ENCODE assay signal across 25 mouse cellular contexts in the genomic region with DNA sequence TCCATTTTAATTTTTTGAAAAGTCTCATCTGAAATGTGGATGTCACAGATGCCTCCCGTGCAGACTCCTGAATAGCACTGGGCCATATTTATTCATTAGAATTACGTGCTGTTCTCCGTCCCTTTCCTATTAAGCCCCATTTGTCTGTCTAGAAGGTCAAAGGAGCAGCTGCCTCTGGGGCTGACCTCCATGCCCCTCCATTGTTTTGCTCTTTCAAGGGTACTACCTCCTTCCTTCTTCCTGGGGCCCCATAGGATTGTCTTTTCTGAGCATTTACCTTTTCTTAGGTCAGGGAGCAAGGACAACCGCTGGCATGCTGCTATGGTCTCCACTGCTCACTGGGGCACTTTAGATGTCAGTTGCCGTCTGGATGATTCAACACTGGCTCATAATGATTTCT.
A peak's percentile ranks its signal among the peaks of the same experiment; 100 is the strongest.
DNase-seq lines count a peak whose midpoint lies in the region; ATAC-seq lines count a peak whose summit lies in the region.
"Had no signal": no experiment of that assay in that cellular context is flagged by ENCODE, and none has a peak within 500 bp of the region (broad histone marks: within the 10 kb centered on the region; RNA-seq: fewer than 3 reads in every experiment).

No protein-coding gene starts in this region.

- peaks cover 3% of the 10 kb centered on the region; the same call in 1 of the 2 replicates for H3K4me1 ChIP-seq in hindbrain, embryonic 11.5 days (replicated peaks; ENCODE audit: control insufficient read depth, insufficient read depth, low read length)
- H3K4me1 ChIP-seq in hindbrain, embryonic 14.5 days (replicated peaks; ENCODE audit: control insufficient read depth, insufficient read depth, low read length) = peaks cover 7% of the 10 kb centered on the region; the same call in 1 of the 2 replicates
- H3K4me1 ChIP-seq: embryonic facial prominence, embryonic 12.5 days; embryonic facial prominence, embryonic 15.5 days; forebrain, embryonic 15.5 days; heart, embryonic 10.5 days; heart, embryonic 13.5 days; hindbrain, embryonic 15.5 days; intestine, embryonic 15.5 days had no signal

- DNase-seq in hindbrain, embryonic 11.5 days (ENCODE audit: low spot score) = peak; percentile 18
- no peak for DNase-seq in hindbrain, embryonic 14.5 days (ENCODE audit: low spot score)
- DNase-seq in embryo, embryonic 10 days (ENCODE audit: low spot score) = peak; percentile 56
- DNase-seq in embryo, embryonic 10.5 days (ENCODE audit: low spot score) = peak; percentile 63
- DNase-seq in mesoderm, embryonic 11.5 days (ENCODE audit: low read depth, low spot score) = peak; percentile 34
- no peak for DNase-seq in layer of hippocampus, adult 9-10 months (ENCODE audit: low spot score)
- DNase-seq in heart, postnatal 14 days = no peak
- DNase-seq: adrenal gland, adult 8-10 months; adrenal gland, postnatal 25 days; cerebellum, adult 18-20 months; cerebellum, adult 9-10 months; cerebellum, postnatal 14 days; gastrocnemius, postnatal 10 days; gastrocnemius, postnatal 36 days; heart, adult 2 months; kidney, adult 11 months had no signal

- no peaks in the 10 kb centered on the region for H3K27me3 ChIP-seq in hindbrain, embryonic 11.5 days (ENCODE audit: control insufficient read depth, insufficient read depth, low read length)
- H3K27me3 ChIP-seq in hindbrain, embryonic 14.5 days (ENCODE audit: control insufficient read depth, insufficient read depth, low read length) = no peaks in the 10 kb centered on the region
- H3K27me3 ChIP-seq: embryonic facial prominence, embryonic 12.5 days; embryonic facial prominence, embryonic 15.5 days; forebrain, embryonic 12.5 days; forebrain, embryonic 15.5 days; heart, embryonic 13.5 days; hindbrain, embryonic 15.5 days; intestine, embryonic 15.5 days had no signal

- 18% methylated on average over 5 of the region's 5 CpGs for WGBS in hindbrain, embryonic 11.5 days
- 16% methylated on average over 5 of the region's 5 CpGs for WGBS in hindbrain, embryonic 14.5 days

- no peaks in the 10 kb centered on the region for H3K9me3 ChIP-seq in hindbrain, embryonic 11.5 days (ENCODE audit: control insufficient read depth, low read length)
- H3K9me3 ChIP-seq in hindbrain, embryonic 14.5 days (ENCODE audit: control insufficient read depth, low read length) = no peaks in the 10 kb centered on the region
- H3K9me3 ChIP-seq: embryonic facial prominence, embryonic 12.5 days; embryonic facial prominence, embryonic 15.5 days; forebrain, embryonic 12.5 days; forebrain, embryonic 15.5 days; heart, embryonic 10.5 days; heart, embryonic 13.5 days; hindbrain, embryonic 15.5 days; intestine, embryonic 15.5 days had no signal

- intact Hi-C loops in heart, postnatal 14 days (cut with DNase I) = no loop called here

- H3K4me2 ChIP-seq in hindbrain, embryonic 11.5 days (replicated peaks; ENCODE audit: low read depth, low read length) = no peak overlapping the region
- no peak overlapping the region for H3K4me2 ChIP-seq in hindbrain, embryonic 14.5 days (replicated peaks)
- H3K4me2 ChIP-seq: embryonic facial prominence, embryonic 12.5 days; embryonic facial prominence, embryonic 15.5 days; forebrain, embryonic 12.5 days; forebrain, embryonic 15.5 days; heart, embryonic 13.5 days; hindbrain, embryonic 15.5 days; intestine, embryonic 15.5 days had no signal

- H3K9ac ChIP-seq in hindbrain, embryonic 11.5 days (ENCODE audit: low read depth, low read length) = no peak overlapping the region
- H3K9ac ChIP-seq in hindbrain, embryonic 14.5 days = no peak overlapping the region
- H3K9ac ChIP-seq: embryonic facial prominence, embryonic 12.5 days; embryonic facial prominence, embryonic 15.5 days; forebrain, embryonic 12.5 days; forebrain, embryonic 15.5 days; heart, embryonic 13.5 days; hindbrain, embryonic 15.5 days; intestine, embryonic 15.5 days had no signal

- ATAC-seq in hindbrain, embryonic 11.5 days (ENCODE audit: low FRiP score) = no peak
- ATAC-seq in hindbrain, embryonic 14.5 days (ENCODE audit: low FRiP score) = no peak
- ATAC-seq: CD4-positive, CD25-positive, alpha-beta regulatory T cell, adult 4 months; forebrain, embryonic 15.5 days; intestine, embryonic 15.5 days had no signal

- no peak overlapping the region for H3K4me3 ChIP-seq in hindbrain, embryonic 11.5 days (ENCODE audit: low read depth, low read length)
- H3K4me3 ChIP-seq in hindbrain, embryonic 14.5 days (replicated peaks; ENCODE audit: low read length) = no peak overlapping the region
- H3K4me3 ChIP-seq: embryonic facial prominence, embryonic 12.5 days; embryonic facial prominence, embryonic 15.5 days; forebrain, embryonic 12.5 days; forebrain, embryonic 15.5 days; heart, adult 2 months; heart, embryonic 10.5 days; heart, embryonic 13.5 days; hindbrain, embryonic 15.5 days; intestine, embryonic 15.5 days had no signal

- no peak overlapping the region for H3K27ac ChIP-seq in hindbrain, embryonic 11.5 days (ENCODE audit: low read depth, low read length)
- H3K27ac ChIP-seq in hindbrain, embryonic 14.5 days = no peak overlapping the region
- H3K27ac ChIP-seq: embryonic facial prominence, embryonic 12.5 days; embryonic facial prominence, embryonic 15.5 days; forebrain, embryonic 12.5 days; forebrain, embryonic 15.5 days; heart, adult 2 months; heart, embryonic 10.5 days; heart, embryonic 13.5 days; hindbrain, embryonic 15.5 days; intestine, embryonic 15.5 days had no signal

- H3K36me3 ChIP-seq in hindbrain, embryonic 11.5 days (ENCODE audit: control insufficient read depth, insufficient read depth, low read length) = no peaks in the 10 kb centered on the region
- no peaks in the 10 kb centered on the region for H3K36me3 ChIP-seq in hindbrain, embryonic 14.5 days (replicated peaks; ENCODE audit: control insufficient read depth, insufficient read depth)
- H3K36me3 ChIP-seq: embryonic facial prominence, embryonic 12.5 days; embryonic facial prominence, embryonic 15.5 days; forebrain, embryonic 12.5 days; forebrain, embryonic 15.5 days; heart, embryonic 10.5 days; heart, embryonic 13.5 days; hindbrain, embryonic 15.5 days; intestine, embryonic 15.5 days had no signal

Comparison
In these comparisons a context has a peak if more than half of its experiments do, and no peak if none do; other contexts are left out.
1. DNase-seq: peak in hindbrain, embryonic 11.5 days (single experiment), embryo, embryonic 10 days (single experiment), embryo, embryonic 10.5 days (single experiment) and mesoderm, embryonic 11.5 days (single experiment); none in hindbrain, embryonic 14.5 days (single experiment), layer of hippocampus, adult 9-10 months (single experiment) and heart, postnatal 14 days (0 of 2).